Mouse (Mus musculus) hindbrain, embryonic 15.5 days (tissue): ENCODE data around the gene B4galt3. TPM values are rescaled to one million over a fixed set of nuclear protein-coding genes. Genes with fewer than 3 reads are reported as not detected.

Experiments used
- ATAC-seq: fragments of 200-750 bp; cut with Nextera tagmentation; 2 replicates; pipeline ENCODE4 v1.8.0; 2017; ENCODE audit warnings: low read depth, moderate number of reproducible peaks, moderate TSS enrichment; ENCODE audit not compliant: low FRiP score
- H3K27ac ChIP-seq: fragments of 300-500 bp; sonication (generic); replicated peaks from 2 replicates; pipeline ENCODE4 v1.5.1; 2015; ENCODE audit warnings: mild to moderate bottlenecking, inconsistent platforms
- H3K27me3 ChIP-seq: fragments of 300-500 bp; sonication (generic); 2 replicates; pipeline ENCODE4 v1.6.1; 2015; ENCODE audit warnings: control low read depth, inconsistent platforms
- H3K36me3 ChIP-seq: fragments of 300-500 bp; sonication (generic); 2 replicates; pipeline ENCODE4 v1.6.1; 2015; ENCODE audit warnings: control low read depth, inconsistent platforms
- H3K4me1 ChIP-seq: fragments of 300-500 bp; sonication (generic); replicated peaks from 2 replicates; pipeline ENCODE4 v1.6.1; 2015; ENCODE audit warnings: control low read depth, inconsistent platforms
- H3K4me2 ChIP-seq: fragments of 300-500 bp; sonication (generic); 2 replicates; pipeline ENCODE4 v1.6.1; 2015; ENCODE audit warnings: moderate library complexity, mild to moderate bottlenecking, inconsistent platforms
- H3K4me3 ChIP-seq: fragments of 300-500 bp; sonication (generic); 2 replicates; pipeline ENCODE4 v1.5.1; 2015; ENCODE audit warnings: mild to moderate bottlenecking, inconsistent platforms
- H3K9ac ChIP-seq: fragments of 300-500 bp; sonication (generic); 2 replicates; pipeline ENCODE4 v1.6.1; 2015; ENCODE audit warnings: inconsistent platforms
- H3K9me3 ChIP-seq: fragments of 300-500 bp; sonication (generic); 2 replicates; pipeline ENCODE4 v1.6.1; 2016; ENCODE audit warnings: control low read depth, inconsistent platforms
- WGBS: fragments of 180-500 bp; shearing (Covaris S2); methylation state at CpG from one replicate; pipeline ENCODE4 v1.1.7; 2015; 5-methylcytosine and 5-hydroxymethylcytosine counted together
- polyA plus RNA-seq: library from polyadenylated mRNA; unstranded; fragments of >200 nt; fragmentation: Nextera tagmentation; extraction: Ambion mirVana; gene quantifications from 2 replicates; pipeline ENCODE4 v1.2.1, GENCODE M21; 2015

The B4galt3 gene
- polyA plus RNA-seq, 1 experiment from 2014 or later = 105 TPM

DNA sequence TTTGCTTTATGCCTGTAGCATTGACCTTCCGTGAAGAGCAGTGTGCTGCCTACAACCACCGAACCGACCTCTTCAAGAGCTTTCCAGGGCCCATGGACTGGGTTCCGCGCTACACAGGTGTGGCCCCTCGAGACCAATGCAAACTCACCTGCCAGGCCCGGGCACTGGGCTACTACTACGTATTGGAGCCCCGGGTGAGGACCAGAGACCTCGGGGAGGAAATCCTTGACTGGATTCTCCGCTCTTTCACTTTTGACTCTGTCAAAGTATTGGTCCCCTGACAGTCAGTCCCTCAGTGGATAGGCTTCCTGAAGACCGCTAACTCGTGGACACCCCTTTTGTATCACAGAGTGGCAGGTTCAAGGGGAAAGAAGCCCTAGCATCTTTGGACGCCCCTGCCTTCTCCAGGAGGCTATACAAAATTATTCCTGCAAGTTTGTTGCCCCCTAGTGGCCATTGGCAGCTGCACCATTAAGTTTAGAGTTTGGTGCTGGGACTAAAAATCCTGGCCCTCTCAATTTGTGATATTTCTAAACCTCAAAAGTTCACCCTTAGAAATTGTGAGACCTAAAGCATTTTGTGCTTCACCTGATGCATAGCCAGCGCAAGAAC, 13.1 kb upstream of the B4galt3 start:
- H3K36me3 ChIP-seq = no peaks in the 10 kb centered on the region
- 72% methylated on average over 15 of the region's 15 CpGs for WGBS

GRCm38 (mm10) chr1:171257781-171258180, 12.3 kb upstream of the B4galt3 start:
- H3K9ac ChIP-seq = no peak overlapping the region
- 82% methylated on average over 9 of the region's 9 CpGs for WGBS
- H3K9me3 ChIP-seq = no peaks in the 10 kb centered on the region
- no peaks in the 10 kb centered on the region for H3K36me3 ChIP-seq
- no peaks in the 10 kb centered on the region for H3K27me3 ChIP-seq
- H3K4me1 ChIP-seq = peaks cover 11% of the 10 kb centered on the region
- no peak overlapping the region for H3K4me3 ChIP-seq
- no peak for ATAC-seq
- no peak overlapping the region for H3K4me2 ChIP-seq
- no peak overlapping the region for H3K27ac ChIP-seq

More for the DNA sequence above, 13.1 kb upstream of the B4galt3 start:
- no peak overlapping the region for H3K4me2 ChIP-seq
- peaks cover 9% of the 10 kb centered on the region for H3K4me1 ChIP-seq
- H3K9ac ChIP-seq = no peak overlapping the region
- H3K27me3 ChIP-seq = no peaks in the 10 kb centered on the region
- H3K9me3 ChIP-seq = no peaks in the 10 kb centered on the region
- H3K4me3 ChIP-seq = no peak overlapping the region
- ATAC-seq = no peak; the same call in 1 of the 2 replicates
- no peak overlapping the region for H3K27ac ChIP-seq

DNA sequence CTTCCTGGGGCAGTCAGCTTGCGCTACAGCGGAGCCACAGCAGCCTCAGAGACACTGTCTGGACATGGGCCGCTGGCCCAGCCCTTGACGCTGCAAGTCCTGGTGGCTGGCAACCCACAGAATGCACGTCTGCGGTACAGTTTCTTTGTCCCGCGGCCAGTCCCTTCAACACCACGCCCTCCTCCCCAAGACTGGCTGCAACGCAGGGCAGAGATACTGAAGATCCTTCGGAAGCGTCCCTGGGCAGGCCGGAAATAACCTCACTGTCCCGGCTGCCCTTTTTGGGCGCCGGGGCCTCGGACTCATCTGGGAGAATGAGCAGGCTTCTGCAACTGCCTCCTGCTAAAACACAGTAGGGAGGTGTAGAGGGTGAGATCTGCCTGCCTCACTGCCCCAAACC, 11.2 kb upstream of the B4galt3 start:
- Histone ChIP-seq H3K4me1 (peaks cover 16% of the 10 kb centered on the region), H3K9me3 (no peaks in the 10 kb centered on the region), H3K4me2 (no peak overlapping the region), H3K9ac (no peak overlapping the region), H3K27ac (no peak overlapping the region), H3K4me3 (no peak overlapping the region), H3K27me3 (no peaks in the 10 kb centered on the region), H3K36me3 (no peaks in the 10 kb centered on the region)
- no peak for ATAC-seq
- 77% methylated on average over 17 of the region's 17 CpGs for WGBS

DNA sequence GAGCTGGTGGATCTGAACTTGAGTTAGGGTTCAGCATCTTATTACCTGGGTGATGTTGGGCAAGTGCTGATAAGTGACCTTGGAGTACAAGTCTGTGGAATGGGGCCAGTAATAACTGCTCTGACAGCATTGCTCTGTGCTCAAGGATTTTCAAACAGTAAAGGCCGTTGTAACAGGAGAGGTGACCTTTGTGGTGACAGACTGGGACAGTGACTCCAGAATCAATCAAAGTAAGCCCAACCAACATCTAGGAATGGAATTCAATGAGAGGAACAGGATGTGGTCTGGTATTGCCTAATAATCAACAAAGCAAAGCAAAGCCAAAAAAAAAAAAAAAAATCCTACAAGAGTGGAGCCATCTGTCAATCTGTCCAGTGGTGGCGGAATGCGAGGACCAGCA, 9.8 kb upstream of the B4galt3 start:
- Histone ChIP-seq H3K9me3 (no peaks in the 10 kb centered on the region), H3K36me3 (no peaks in the 10 kb centered on the region), H3K4me1 (peaks cover 16% of the 10 kb centered on the region), H3K4me3 (no peak overlapping the region), H3K27ac (no peak overlapping the region), H3K9ac (no peak overlapping the region), H3K4me2 (no peak overlapping the region), H3K27me3 (no peaks in the 10 kb centered on the region)
- 85% methylated on average over 3 of the region's 3 CpGs for WGBS
- no peak for ATAC-seq

DNA sequence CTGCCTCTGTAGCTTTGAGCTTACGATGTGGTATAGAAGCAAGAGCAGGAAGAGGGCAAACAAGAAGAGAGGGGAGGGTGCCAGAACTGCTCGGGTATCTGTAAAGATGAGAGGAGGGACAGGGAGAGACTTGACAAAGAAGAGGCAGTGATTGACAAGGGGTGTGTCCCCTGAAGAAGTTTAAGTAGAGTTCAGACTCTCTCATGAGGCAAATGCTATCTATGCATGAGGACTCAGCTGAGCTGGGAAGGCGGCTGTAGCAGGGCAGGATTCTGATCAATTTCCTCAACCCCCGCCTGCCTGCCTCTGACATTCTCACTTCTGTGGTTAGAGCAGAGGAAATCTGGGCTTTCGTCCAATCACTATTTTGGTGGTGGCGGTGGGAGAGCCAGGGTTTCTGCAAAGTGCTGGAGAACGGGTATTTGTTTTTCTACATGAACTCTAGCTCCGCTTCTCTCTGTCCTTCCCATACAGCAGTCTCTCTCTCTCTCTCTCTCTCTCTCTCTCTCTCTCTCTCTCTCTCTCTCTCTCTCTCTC, 7.5 kb upstream of the B4galt3 start:
- Histone ChIP-seq H3K9ac (peak overlapping the region; percentile 31; the same call in 1 of the 2 replicates), H3K27me3 (no peaks in the 10 kb centered on the region), H3K4me2 (peak overlapping the region; percentile 63), H3K36me3 (no peaks in the 10 kb centered on the region), H3K27ac (peak overlapping the region; percentile 87), H3K9me3 (no peaks in the 10 kb centered on the region), H3K4me1 (peaks cover 16% of the 10 kb centered on the region), H3K4me3 (peak overlapping the region; percentile 34)
- ATAC-seq = peak; percentile 82
- WGBS = 3% methylated on average over 8 of the region's 8 CpGs

- no peaks in the 10 kb centered on the region for H3K27me3 ChIP-seq
- H3K4me2 ChIP-seq = peak overlapping the region; percentile 63
- H3K4me1 ChIP-seq = peaks cover 16% of the 10 kb centered on the region
- no peaks in the 10 kb centered on the region for H3K36me3 ChIP-seq
- 5% methylated on average over 2 of the region's 2 CpGs for WGBS
- peak overlapping the region; percentile 34; the same call in 1 of the 2 replicates for H3K4me3 ChIP-seq
- H3K9me3 ChIP-seq = no peaks in the 10 kb centered on the region
- no peak overlapping the region for H3K9ac ChIP-seq
- ATAC-seq = peak; percentile 94
- H3K27ac ChIP-seq = peak overlapping the region; percentile 87
Measured at GRCm38 (mm10) chr1:171263185-171263611, 6.9 kb upstream of the B4galt3 start.

- H3K9ac ChIP-seq = no peak overlapping the region
- no peaks in the 10 kb centered on the region for H3K9me3 ChIP-seq
- H3K36me3 ChIP-seq = no peaks in the 10 kb centered on the region
- peaks cover 16% of the 10 kb centered on the region for H3K4me1 ChIP-seq
- peak overlapping the region; percentile 79 for H3K27ac ChIP-seq
- H3K27me3 ChIP-seq = no peaks in the 10 kb centered on the region
- peak overlapping the region; percentile 63 for H3K4me2 ChIP-seq
- ATAC-seq = no peak
- 79% methylated on average over 3 of the region's 3 CpGs for WGBS
- H3K4me3 ChIP-seq = no peak overlapping the region
Measured at GRCm38 (mm10) chr1:171263666-171264461, 6.3 kb upstream of the B4galt3 start.

- no peak overlapping the region for H3K9ac ChIP-seq
- no peaks in the 10 kb centered on the region for H3K27me3 ChIP-seq
- no peak overlapping the region for H3K4me3 ChIP-seq
- H3K9me3 ChIP-seq = no peaks in the 10 kb centered on the region
- H3K4me1 ChIP-seq = peaks cover 29% of the 10 kb centered on the region
- H3K4me2 ChIP-seq = no peak overlapping the region
- 83% methylated on average over 4 of the region's 4 CpGs for WGBS
- no peak for ATAC-seq
- no peaks in the 10 kb centered on the region for H3K36me3 ChIP-seq
- no peak overlapping the region for H3K27ac ChIP-seq
Measured at GRCm38 (mm10) chr1:171265971-171266744, 4.0 kb upstream of the B4galt3 start.

DNA sequence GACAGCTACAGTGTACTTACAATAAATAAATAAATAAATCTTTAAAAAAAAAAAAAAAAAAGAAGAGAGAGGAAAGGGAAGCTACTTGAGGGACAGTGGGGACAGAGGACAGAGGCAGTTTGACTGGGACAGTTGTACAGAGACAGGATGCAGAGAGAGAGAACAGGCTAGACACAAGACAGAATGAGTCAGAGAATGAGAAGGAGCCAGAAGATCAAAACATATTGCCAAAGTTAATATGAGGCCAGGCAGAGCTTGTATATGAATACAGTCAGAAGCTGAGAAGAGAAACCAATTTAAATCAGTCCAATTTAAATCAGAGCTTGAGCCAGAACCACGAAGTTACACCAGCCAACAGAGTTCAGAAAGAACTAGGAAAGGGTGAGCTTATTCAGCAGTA, 1.8 kb upstream of the B4galt3 start:
- H3K9ac ChIP-seq = no peak overlapping the region
- H3K27ac ChIP-seq = no peak overlapping the region
- H3K27me3 ChIP-seq = no peaks in the 10 kb centered on the region
- no peak overlapping the region for H3K4me3 ChIP-seq
- H3K4me2 ChIP-seq = no peak overlapping the region
- peaks cover 9% of the 10 kb centered on the region; the same call in 1 of the 2 replicates for H3K36me3 ChIP-seq
- ATAC-seq = no peak
- H3K4me1 ChIP-seq = peaks cover 33% of the 10 kb centered on the region
- WGBS = 68% methylated on average over 1 of the region's 1 CpGs
- H3K9me3 ChIP-seq = no peaks in the 10 kb centered on the region

- H3K27ac ChIP-seq = peak overlapping the region; percentile 77
- peak overlapping the region; percentile 91 for H3K9ac ChIP-seq
- H3K4me1 ChIP-seq = peaks cover 28% of the 10 kb centered on the region
- H3K9me3 ChIP-seq = no peaks in the 10 kb centered on the region
- ATAC-seq = peak; percentile 84
- peak overlapping the region; percentile 89 for H3K4me2 ChIP-seq
- under 1% methylated on average over 19 of the region's 19 CpGs for WGBS
- H3K4me3 ChIP-seq = peak overlapping the region; percentile 94
- peaks cover 21% of the 10 kb centered on the region for H3K36me3 ChIP-seq
- H3K27me3 ChIP-seq = no peaks in the 10 kb centered on the region
Measured at GRCm38 (mm10) chr1:171270573-171270900, 409 bp downstream of the B4galt3 start.

GRCm38 (mm10) chr1:171271196-171271595, 1.1 kb downstream of the B4galt3 start:
- H3K9ac ChIP-seq = peak overlapping the region; percentile 91
- H3K4me2 ChIP-seq = peak overlapping the region; percentile 89
- no peaks in the 10 kb centered on the region for H3K9me3 ChIP-seq
- H3K27ac ChIP-seq = peak overlapping the region; percentile 77; the same call in 1 of the 2 replicates
- ATAC-seq = no peak
- peak overlapping the region; percentile 94 for H3K4me3 ChIP-seq
- 52% methylated on average over 9 of the region's 9 CpGs for WGBS
- peaks cover 28% of the 10 kb centered on the region for H3K36me3 ChIP-seq
- no peaks in the 10 kb centered on the region for H3K27me3 ChIP-seq
- peaks cover 28% of the 10 kb centered on the region for H3K4me1 ChIP-seq
